Mouse (Mus musculus) cerebellum, adult 2 months (tissue): ENCODE measurements around the gene Lrrc1.

Experiments used
- CTCF ChIP-seq: fragments of 200-500 bp; IDR thresholded peaks from 2 replicates; pipeline ENCODE4 v1.5.1; 2011; ENCODE audit warnings: low read depth, mild to moderate bottlenecking, control low read depth, low read length, moderate library complexity, borderline replicate concordance; ENCODE audit not compliant: insufficient read depth
- POLR2A ChIP-seq: fragments of 200-500 bp; IDR thresholded peaks from 2 replicates; pipeline ENCODE4 v1.6.1; 2011; ENCODE audit warnings: low read length, control low read depth, borderline replicate concordance; ENCODE audit not compliant: insufficient read depth

DNA sequence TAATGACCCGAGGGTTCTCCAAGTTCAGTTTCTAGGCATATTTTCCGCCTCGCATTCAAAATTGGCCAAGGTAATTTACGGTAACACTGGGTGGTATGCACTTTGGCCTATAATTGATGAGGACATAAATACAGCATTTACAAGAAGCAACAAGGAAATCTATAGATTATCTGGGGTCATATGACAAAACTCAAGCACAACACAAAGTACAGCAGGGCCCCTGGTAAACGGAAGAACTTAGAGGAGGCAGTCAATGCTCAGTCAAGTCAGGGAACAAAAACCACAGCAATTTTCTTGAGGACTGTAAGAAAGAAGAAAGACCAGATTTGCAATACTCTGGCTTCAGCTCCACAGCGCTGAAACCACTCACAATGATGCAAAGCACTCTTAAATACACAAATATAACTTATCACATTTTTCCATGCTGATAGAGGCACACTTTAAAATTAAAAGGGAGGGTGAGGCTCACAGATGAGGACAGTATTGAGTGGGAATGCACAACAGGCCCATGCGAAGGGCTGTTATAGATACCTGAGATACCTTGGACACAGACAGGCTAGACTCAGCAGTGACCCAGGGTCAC, 27.8 kb downstream of the Lrrc1 start:
- TF ChIP-seq CTCF (no peak), POLR2A (no peak)
